22 mouse cellular contexts compared by ENCODE assay signal in genomic region chr9:29236752-29237151, GRCm38 (mm10).
"Had no signal": no experiment of that assay in that cellular context is flagged by ENCODE, and none has a peak within 500 bp of the region (broad histone marks: within the 10 kb centered on the region; RNA-seq: fewer than 3 reads in every experiment).

No protein-coding gene starts in this region.

- H3K4me3 ChIP-seq: intestine, embryonic 15.5 days; limb, embryonic 10.5 days; limb, embryonic 13.5 days; liver, embryonic 12.5 days; liver, embryonic 15.5 days; midbrain, embryonic 12.5 days; midbrain, embryonic 15.5 days; neural tube, embryonic 12.5 days; neural tube, embryonic 15.5 days; stomach, embryonic 15.5 days had no signal

- H3K4me1 ChIP-seq: intestine, embryonic 15.5 days; limb, embryonic 10.5 days; limb, embryonic 13.5 days; liver, embryonic 12.5 days; liver, embryonic 15.5 days; midbrain, embryonic 12.5 days; neural tube, embryonic 12.5 days; stomach, embryonic 15.5 days had no signal

- H3K9me3 ChIP-seq: intestine, embryonic 15.5 days; limb, embryonic 10.5 days; limb, embryonic 13.5 days; liver, embryonic 12.5 days; liver, embryonic 15.5 days; midbrain, embryonic 12.5 days; midbrain, embryonic 15.5 days; neural tube, embryonic 12.5 days; neural tube, embryonic 15.5 days; stomach, embryonic 15.5 days had no signal

- H3K36me3 ChIP-seq: intestine, embryonic 15.5 days; limb, embryonic 10.5 days; limb, embryonic 13.5 days; liver, embryonic 12.5 days; liver, embryonic 15.5 days; midbrain, embryonic 12.5 days; midbrain, embryonic 15.5 days; neural tube, embryonic 12.5 days; neural tube, embryonic 15.5 days; stomach, embryonic 15.5 days had no signal

- H3K9ac ChIP-seq: intestine, embryonic 15.5 days; limb, embryonic 13.5 days; liver, embryonic 12.5 days; liver, embryonic 15.5 days; midbrain, embryonic 12.5 days; midbrain, embryonic 15.5 days; neural tube, embryonic 12.5 days; neural tube, embryonic 15.5 days; stomach, embryonic 15.5 days had no signal

- DNase-seq: kidney, adult 2 months; kidney, postnatal 14 days; kidney, postnatal 4 days; layer of hippocampus, postnatal 36 days; liver; lung, adult 2 months; right cerebral cortex, postnatal 25 days; spleen, adult 18-20 months; thymus, adult 18-20 months; thymus, postnatal 36 days had no signal

- H3K27me3 ChIP-seq: intestine, embryonic 15.5 days; liver, embryonic 12.5 days; liver, embryonic 15.5 days; midbrain, embryonic 15.5 days; neural tube, embryonic 12.5 days; neural tube, embryonic 15.5 days; stomach, embryonic 15.5 days had no signal

- H3K4me2 ChIP-seq: intestine, embryonic 15.5 days; limb, embryonic 13.5 days; liver, embryonic 12.5 days; liver, embryonic 15.5 days; midbrain, embryonic 12.5 days; midbrain, embryonic 15.5 days; neural tube, embryonic 12.5 days; neural tube, embryonic 15.5 days; stomach, embryonic 15.5 days had no signal

- H3K27ac ChIP-seq: intestine, embryonic 15.5 days; limb, embryonic 10.5 days; limb, embryonic 13.5 days; liver, embryonic 12.5 days; liver, embryonic 15.5 days; macrophage; midbrain, embryonic 12.5 days; midbrain, embryonic 15.5 days; neural tube, embryonic 12.5 days; neural tube, embryonic 15.5 days; stomach, embryonic 15.5 days had no signal

- ATAC-seq: intestine, embryonic 15.5 days; liver, embryonic 12.5 days; lung, postnatal 0 days; midbrain, embryonic 15.5 days had no signal
